Comparison of ENCODE assay signal across 18 mouse cellular contexts in genomic region chr12:103548526-103548925, GRCm38 (mm10). TPM values are rescaled to one million over a fixed set of nuclear protein-coding genes. Genes with fewer than 3 reads are reported as not detected.
"Had no signal": no experiment of that assay in that cellular context is flagged by ENCODE, and none has a peak within 500 bp of the region (broad histone marks: within the 10 kb centered on the region; RNA-seq: fewer than 3 reads in every experiment).

No protein-coding gene starts in this region.

- H3K4me1 ChIP-seq: lung, embryonic 15.5 days; megakaryocyte, embryonic 14.5 days; midbrain, embryonic 13.5 days; midbrain, embryonic 15.5 days had no signal

- H3K9ac ChIP-seq: lung, embryonic 15.5 days; midbrain, embryonic 13.5 days; midbrain, embryonic 15.5 days; neural tube, embryonic 12.5 days had no signal

- H3K9me3 ChIP-seq: lung, embryonic 15.5 days; megakaryocyte, embryonic 14.5 days; midbrain, embryonic 13.5 days; midbrain, embryonic 15.5 days; neural tube, embryonic 12.5 days had no signal

- DNase-seq: lung, adult 2 months; lung, postnatal 14 days; lung, postnatal 36 days; right cerebral cortex, postnatal 14 days; right cerebral cortex, postnatal 4 days; spleen, adult 18-20 months; thymus, adult 18-20 months; thymus, postnatal 14 days; thymus, postnatal 36 days had no signal

- H3K4me2 ChIP-seq: lung, embryonic 15.5 days; midbrain, embryonic 11.5 days; midbrain, embryonic 13.5 days; midbrain, embryonic 15.5 days; neural tube, embryonic 12.5 days had no signal

- H3K36me3 ChIP-seq: lung, embryonic 15.5 days; midbrain, embryonic 13.5 days; midbrain, embryonic 15.5 days; neural tube, embryonic 12.5 days had no signal

- ATAC-seq: lung, postnatal 0 days; midbrain, embryonic 13.5 days; midbrain, embryonic 15.5 days had no signal

- H3K4me3 ChIP-seq: lung, embryonic 15.5 days; megakaryocyte, embryonic 14.5 days; midbrain, embryonic 13.5 days; midbrain, embryonic 15.5 days; neural tube, embryonic 12.5 days had no signal

- H3K27me3 ChIP-seq: lung, embryonic 15.5 days; midbrain, embryonic 13.5 days; midbrain, embryonic 15.5 days; neural tube, embryonic 12.5 days had no signal

- H3K27ac ChIP-seq: lung, embryonic 15.5 days; macrophage; midbrain, embryonic 13.5 days; midbrain, embryonic 15.5 days; neural tube, embryonic 12.5 days had no signal

RNA-seq across cellular contexts. Expression of gene Ppp4r4, which starts 16.4 kb away (rescaled TPM):
- total RNA-seq: megakaryocyte progenitor cell, adult 5-6 weeks had no signal
